Mouse (Mus musculus) embryonic facial prominence, embryonic 13.5 days (tissue): Measurements from ENCODE around the gene Nav3. TPM values are rescaled to one million over a fixed set of nuclear protein-coding genes. Genes with fewer than 3 reads are reported as not detected.

Source experiments
- ATAC-seq: fragments of 200-750 bp; cut with Nextera tagmentation; 2 replicates; pipeline ENCODE4 v1.8.0; 2017; ENCODE audit warnings: low read depth; ENCODE audit not compliant: insufficient number of reproducible peaks, insufficient read depth, low FRiP score, low TSS enrichment
- H3K27ac ChIP-seq: fragments of 300-500 bp; sonication (generic); 2 replicates; pipeline ENCODE4 v1.5.1; 2015; ENCODE audit warnings: moderate library complexity, mild to moderate bottlenecking, inconsistent platforms
- H3K27me3 ChIP-seq: fragments of 300-500 bp; sonication (generic); 2 replicates; pipeline ENCODE4 v1.6.1; 2015; ENCODE audit warnings: mild to moderate bottlenecking, inconsistent platforms
- H3K36me3 ChIP-seq: fragments of 300-500 bp; sonication (generic); 2 replicates; pipeline ENCODE4 v1.6.1; 2015; ENCODE audit warnings: mild to moderate bottlenecking, inconsistent platforms
- H3K4me1 ChIP-seq: fragments of 300-500 bp; sonication (generic); 2 replicates; pipeline ENCODE4 v1.6.1; 2015; ENCODE audit warnings: inconsistent platforms
- H3K4me2 ChIP-seq: fragments of 300-500 bp; sonication (generic); 2 replicates; pipeline ENCODE4 v1.6.1; 2015; ENCODE audit warnings: moderate library complexity, mild to moderate bottlenecking, inconsistent platforms
- H3K4me3 ChIP-seq: fragments of 300-500 bp; sonication (generic); 2 replicates; pipeline ENCODE4 v1.5.1; 2015; ENCODE audit warnings: mild to moderate bottlenecking, inconsistent platforms
- H3K9ac ChIP-seq: fragments of 300-500 bp; sonication (generic); 2 replicates; pipeline ENCODE4 v1.6.1; 2015; ENCODE audit warnings: mild to moderate bottlenecking, inconsistent platforms
- H3K9me3 ChIP-seq: fragments of 300-500 bp; sonication (generic); 2 replicates; pipeline ENCODE4 v1.6.1; 2016; ENCODE audit warnings: inconsistent platforms
- WGBS: fragments of 180-500 bp; shearing (Covaris S2); methylation state at CpG from one replicate; pipeline ENCODE4 v1.1.7; 2015; ENCODE audit warnings: mixed read lengths; 5-methylcytosine and 5-hydroxymethylcytosine counted together
- polyA plus RNA-seq: library from polyadenylated mRNA; unstranded; fragments of >200 nt; fragmentation: Nextera tagmentation; extraction: Ambion mirVana; gene quantifications from 2 replicates; pipeline ENCODE4 v1.2.1, GENCODE M21; 2015

Gene Nav3
- polyA plus RNA-seq, 1 experiment from 2014 or later, result 3.4 TPM

DNA sequence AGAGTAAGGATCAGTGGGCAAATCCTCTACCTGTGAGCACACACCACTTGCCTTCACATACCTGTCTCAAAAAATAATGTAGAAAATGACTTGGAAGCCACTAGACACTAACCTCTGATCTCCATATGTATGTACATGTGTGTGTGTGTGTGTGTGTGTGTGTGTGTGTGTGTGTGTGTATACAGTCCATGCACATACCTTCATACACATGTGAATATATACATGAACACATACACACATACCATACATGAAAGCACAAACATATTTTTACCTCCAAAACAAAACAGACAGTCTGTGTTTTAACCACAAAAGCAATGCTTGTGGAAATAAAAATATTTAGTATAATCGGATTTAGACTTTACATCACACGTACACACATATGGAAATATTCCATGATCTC lies 287.1 kb downstream of the Nav3 start:
- ATAC-seq, result no peak
- Histone ChIP-seq H3K4me2 (no peak overlapping the region), H3K9me3 (no peaks in the 10 kb centered on the region), H3K4me1 (no peaks in the 10 kb centered on the region), H3K9ac (no peak overlapping the region), H3K27me3 (no peaks in the 10 kb centered on the region), H3K27ac (no peak overlapping the region), H3K36me3 (no peaks in the 10 kb centered on the region), H3K4me3 (no peak overlapping the region)
- WGBS, result 76% methylated on average over 2 of the region's 2 CpGs

DNA sequence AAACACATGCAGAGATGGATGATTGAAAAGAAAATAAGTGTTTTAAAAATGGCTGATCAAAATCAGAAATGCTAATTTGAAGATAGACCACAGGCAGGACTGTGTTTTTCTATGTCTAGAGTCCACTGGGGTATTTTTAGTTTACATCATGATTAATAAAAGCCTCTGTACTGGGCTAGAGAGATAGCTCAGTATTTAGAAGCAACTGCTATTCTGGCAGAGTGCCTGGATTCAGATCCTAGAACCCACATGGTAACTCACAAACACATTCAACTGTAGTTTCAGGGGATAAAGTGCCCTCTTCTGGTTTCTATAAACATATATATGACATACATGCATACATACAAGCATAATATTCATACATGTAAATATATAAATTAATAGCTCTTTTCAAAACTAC lies 293.4 kb downstream of the Nav3 start:
- Histone ChIP-seq H3K4me3 (no peak overlapping the region), H3K9ac (no peak overlapping the region), H3K36me3 (no peaks in the 10 kb centered on the region), H3K9me3 (no peaks in the 10 kb centered on the region), H3K4me2 (no peak overlapping the region), H3K4me1 (no peaks in the 10 kb centered on the region), H3K27me3 (no peaks in the 10 kb centered on the region), H3K27ac (no peak overlapping the region)
- no peak for ATAC-seq

DNA sequence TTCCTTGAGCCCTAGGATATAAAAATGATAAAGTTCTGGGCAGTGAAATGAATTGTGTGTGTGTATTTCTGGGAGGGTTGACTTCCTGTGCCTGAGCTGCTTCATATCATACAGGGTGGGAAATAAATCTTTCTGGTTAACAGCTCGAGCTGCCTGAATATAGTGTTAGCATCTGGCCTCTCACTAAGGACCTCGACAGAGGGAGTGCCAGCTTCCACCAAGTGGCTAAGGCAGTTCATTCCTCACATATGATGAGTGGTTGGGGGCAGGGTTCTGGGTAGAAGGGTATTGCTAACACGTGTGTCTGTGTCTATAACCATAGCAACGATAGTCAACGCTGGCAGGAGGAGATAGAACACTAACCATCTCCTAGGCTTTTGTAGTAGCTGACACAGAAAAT lies 295.1 kb downstream of the Nav3 start:
- Histone ChIP-seq H3K27me3 (no peaks in the 10 kb centered on the region), H3K4me3 (no peak overlapping the region), H3K4me1 (no peaks in the 10 kb centered on the region), H3K27ac (no peak overlapping the region), H3K36me3 (no peaks in the 10 kb centered on the region), H3K9ac (no peak overlapping the region), H3K9me3 (no peaks in the 10 kb centered on the region), H3K4me2 (no peak overlapping the region)
- ATAC-seq, result no peak
- 57% methylated on average over 5 of the region's 5 CpGs for WGBS

DNA sequence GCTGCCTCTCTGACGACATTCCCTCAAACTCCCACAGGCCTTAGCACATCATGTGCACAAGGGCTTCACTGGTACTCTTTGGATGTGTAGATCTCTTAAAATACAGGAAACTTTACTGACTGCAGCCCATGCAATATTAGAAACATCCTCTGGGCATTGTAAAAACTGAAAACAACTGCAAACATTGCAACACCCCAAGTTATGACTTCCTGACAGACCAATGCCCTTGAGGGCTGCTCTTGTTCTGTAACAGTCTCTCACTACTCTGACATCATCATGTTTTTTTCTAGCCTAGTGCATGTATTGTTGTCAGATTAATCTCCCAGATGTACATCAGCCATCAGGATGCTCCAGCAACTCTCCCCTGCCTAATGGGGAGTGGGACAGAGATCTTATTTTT lies 296.5 kb downstream of the Nav3 start:
- no peaks in the 10 kb centered on the region for H3K4me1 ChIP-seq
- no peaks in the 10 kb centered on the region for H3K27me3 ChIP-seq
- 21% methylated on average over 1 of the region's 1 CpGs for WGBS
- no peaks in the 10 kb centered on the region for H3K36me3 ChIP-seq
- H3K27ac ChIP-seq, result no peak overlapping the region
- no peak overlapping the region for H3K4me2 ChIP-seq
- H3K9me3 ChIP-seq, result no peaks in the 10 kb centered on the region
- no peak overlapping the region for H3K9ac ChIP-seq
- no peak overlapping the region for H3K4me3 ChIP-seq
- no peak for ATAC-seq

DNA sequence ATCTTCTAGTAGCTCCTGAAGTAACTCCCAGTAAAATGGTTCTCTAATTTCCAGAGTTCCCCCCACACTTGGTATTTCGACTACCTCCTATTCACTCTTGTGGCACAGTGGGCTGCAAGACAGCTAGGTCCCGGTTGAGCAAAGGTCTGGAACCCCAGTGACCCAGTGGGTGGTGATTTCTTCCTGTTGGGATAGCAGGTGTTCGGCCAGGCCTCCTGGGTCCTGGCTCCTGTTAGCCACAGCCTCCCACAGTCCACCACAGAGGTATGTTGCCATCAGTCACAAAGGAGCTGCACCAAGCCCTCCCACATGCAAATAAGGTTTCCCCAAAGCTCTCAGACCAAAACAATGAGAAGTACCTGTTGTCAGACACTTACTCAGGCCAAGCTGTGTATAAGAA lies 297.9 kb downstream of the Nav3 start:
- Histone ChIP-seq H3K4me3 (no peak overlapping the region), H3K9ac (no peak overlapping the region), H3K27me3 (no peaks in the 10 kb centered on the region), H3K9me3 (no peaks in the 10 kb centered on the region), H3K36me3 (no peaks in the 10 kb centered on the region), H3K4me2 (no peak overlapping the region), H3K4me1 (no peaks in the 10 kb centered on the region), H3K27ac (no peak overlapping the region)
- no peak for ATAC-seq
- WGBS, result 68% methylated on average over 3 of the region's 3 CpGs

DNA sequence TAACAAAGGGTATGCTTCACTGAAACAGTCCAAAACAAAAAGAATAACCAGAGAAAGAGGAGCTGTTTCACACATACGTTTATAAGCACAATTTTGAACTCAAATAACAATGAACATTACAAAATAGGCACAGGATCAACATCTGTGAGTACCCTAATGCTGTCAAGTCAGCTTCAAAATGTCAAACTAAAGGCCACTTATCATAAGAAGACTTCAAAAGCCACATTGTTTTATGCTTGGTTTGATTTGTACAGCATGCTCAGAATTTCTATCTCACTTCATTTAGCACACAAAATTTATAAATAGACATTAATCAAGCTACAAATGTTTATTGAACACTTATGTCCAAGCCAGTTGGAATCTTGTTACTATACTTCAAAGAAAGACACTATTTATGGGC lies 299.6 kb downstream of the Nav3 start:
- Histone ChIP-seq H3K9ac (no peak overlapping the region), H3K4me2 (no peak overlapping the region), H3K27me3 (no peaks in the 10 kb centered on the region), H3K9me3 (no peaks in the 10 kb centered on the region), H3K27ac (no peak overlapping the region), H3K36me3 (no peaks in the 10 kb centered on the region), H3K4me3 (no peak overlapping the region), H3K4me1 (no peaks in the 10 kb centered on the region)
- no peak for ATAC-seq
- 43% methylated on average over 1 of the region's 1 CpGs for WGBS

DNA sequence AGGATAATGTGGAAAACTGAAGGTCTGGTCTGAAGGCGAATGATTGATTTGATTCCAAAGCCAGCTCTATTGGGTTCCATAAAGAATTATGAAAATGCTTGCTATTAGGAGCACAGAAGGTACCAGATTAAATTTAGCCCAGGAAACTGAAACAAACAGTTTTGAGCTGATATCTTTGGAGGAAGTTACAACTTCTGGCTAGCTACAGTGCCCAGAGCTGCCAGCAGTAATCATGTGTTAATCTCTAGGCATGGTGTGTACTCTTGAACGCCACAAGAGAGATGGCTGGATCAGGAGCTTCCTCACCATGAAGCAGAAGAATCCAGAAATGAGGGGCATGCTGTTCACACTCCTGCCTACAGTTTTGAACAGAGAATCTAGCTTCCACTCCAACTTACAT lies 300.5 kb downstream of the Nav3 start:
- no peaks in the 10 kb centered on the region for H3K4me1 ChIP-seq
- H3K9ac ChIP-seq, result no peak overlapping the region
- H3K27ac ChIP-seq, result no peak overlapping the region
- WGBS, result 77% methylated on average over 2 of the region's 2 CpGs
- no peak overlapping the region for H3K4me3 ChIP-seq
- H3K36me3 ChIP-seq, result no peaks in the 10 kb centered on the region
- no peaks in the 10 kb centered on the region for H3K9me3 ChIP-seq
- no peak overlapping the region for H3K4me2 ChIP-seq
- no peak for ATAC-seq
- H3K27me3 ChIP-seq, result no peaks in the 10 kb centered on the region

DNA sequence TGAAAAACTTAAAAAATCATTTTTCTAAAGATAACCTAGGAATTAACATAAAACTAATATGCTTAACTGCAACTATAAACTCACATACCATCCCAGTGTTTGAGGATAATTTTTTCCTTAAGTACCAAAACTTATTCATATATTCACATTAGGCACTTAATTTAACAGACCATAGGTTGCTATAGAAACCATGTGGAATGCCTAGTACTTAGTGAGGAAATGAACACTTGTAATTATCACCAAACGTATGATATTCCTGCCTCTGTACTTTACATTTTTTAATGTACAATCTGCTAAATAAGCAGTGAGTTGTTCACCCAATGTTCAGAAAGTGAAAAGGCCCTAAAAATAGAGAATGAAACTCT lies 301.1 kb downstream of the Nav3 start:
- H3K4me1 ChIP-seq, result no peaks in the 10 kb centered on the region
- no peaks in the 10 kb centered on the region for H3K9me3 ChIP-seq
- no peak overlapping the region for H3K4me3 ChIP-seq
- no peak overlapping the region for H3K27ac ChIP-seq
- no peak for ATAC-seq
- H3K36me3 ChIP-seq, result no peaks in the 10 kb centered on the region
- H3K9ac ChIP-seq, result no peak overlapping the region
- no peaks in the 10 kb centered on the region for H3K27me3 ChIP-seq
- 66% methylated on average over 1 of the region's 1 CpGs for WGBS
- H3K4me2 ChIP-seq, result no peak overlapping the region

DNA sequence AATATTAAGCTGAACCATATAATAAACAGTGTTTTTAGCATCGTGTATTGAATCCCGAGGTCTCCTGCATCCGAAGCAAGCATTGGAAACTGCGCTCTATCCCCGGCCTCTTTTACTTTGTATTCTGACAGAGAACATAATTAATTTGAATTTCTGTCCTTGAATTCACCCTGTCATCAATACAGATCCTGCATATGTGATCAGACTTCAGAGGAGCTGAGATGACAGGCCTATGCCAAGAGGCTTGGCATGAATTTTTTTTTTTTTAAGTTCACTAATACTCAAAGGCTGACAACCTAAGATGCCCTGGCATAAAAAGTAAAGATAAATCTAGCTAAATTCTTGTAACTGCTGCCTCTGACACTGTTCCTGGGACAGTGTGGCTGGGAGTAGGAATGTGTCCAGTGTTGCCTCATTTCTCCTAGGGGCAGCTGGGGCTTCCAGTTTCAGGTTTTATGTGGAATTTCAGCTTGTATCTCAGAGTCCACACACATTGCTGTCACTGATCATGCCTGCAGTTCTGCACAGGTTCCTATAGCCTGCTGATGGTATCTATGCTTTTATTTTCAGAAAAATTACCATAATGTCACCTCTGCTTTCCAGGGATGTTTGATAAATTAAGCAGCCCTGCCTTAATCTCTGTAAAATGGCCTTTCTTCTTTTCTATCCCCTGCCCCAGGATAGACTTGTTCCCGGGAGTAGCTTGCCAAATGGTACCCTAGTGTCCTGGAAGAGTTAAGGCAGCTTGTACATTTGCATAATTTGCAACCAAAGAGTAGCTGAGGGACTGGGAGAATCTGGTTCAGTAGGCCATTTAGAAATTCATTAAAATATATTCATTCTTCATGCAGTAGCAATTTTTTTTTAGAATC lies 301.8 kb downstream of the Nav3 start:
- no peak for ATAC-seq
- no peak overlapping the region for H3K27ac ChIP-seq
- WGBS, result 75% methylated on average over 6 of the region's 6 CpGs

DNA sequence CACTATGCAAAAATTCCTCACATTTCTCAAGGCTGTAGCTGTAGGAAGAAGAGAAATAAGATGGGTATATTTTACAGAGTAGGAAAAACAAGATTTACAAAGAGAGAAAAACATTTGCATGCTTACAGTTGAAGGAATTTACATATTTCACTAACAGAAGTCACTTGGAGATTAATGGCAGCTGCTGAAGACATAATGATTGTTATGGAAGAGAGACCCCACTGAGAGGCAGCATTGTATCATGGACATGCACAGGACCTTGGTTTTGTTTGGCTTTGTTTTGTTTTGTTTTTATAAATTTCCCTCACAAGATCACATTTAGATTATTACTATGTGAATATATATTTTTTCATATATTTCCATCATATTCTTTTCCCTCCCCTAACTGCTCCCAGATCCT lies 335.4 kb downstream of the Nav3 start:
- Histone ChIP-seq H3K27ac (no peak overlapping the region), H3K4me2 (no peak overlapping the region), H3K4me3 (no peak overlapping the region), H3K9ac (no peak overlapping the region), H3K9me3 (no peaks in the 10 kb centered on the region), H3K36me3 (no peaks in the 10 kb centered on the region), H3K4me1 (no peaks in the 10 kb centered on the region), H3K27me3 (no peaks in the 10 kb centered on the region)
- no peak for ATAC-seq

More for the DNA sequence above, 301.8 kb downstream of the Nav3 start:
- no peaks in the 10 kb centered on the region for H3K9me3 ChIP-seq
- H3K4me1 ChIP-seq, result no peaks in the 10 kb centered on the region
- no peaks in the 10 kb centered on the region for H3K36me3 ChIP-seq
- no peak overlapping the region for H3K4me2 ChIP-seq
- no peaks in the 10 kb centered on the region for H3K27me3 ChIP-seq
- no peak overlapping the region for H3K4me3 ChIP-seq
- no peak overlapping the region for H3K9ac ChIP-seq

DNA sequence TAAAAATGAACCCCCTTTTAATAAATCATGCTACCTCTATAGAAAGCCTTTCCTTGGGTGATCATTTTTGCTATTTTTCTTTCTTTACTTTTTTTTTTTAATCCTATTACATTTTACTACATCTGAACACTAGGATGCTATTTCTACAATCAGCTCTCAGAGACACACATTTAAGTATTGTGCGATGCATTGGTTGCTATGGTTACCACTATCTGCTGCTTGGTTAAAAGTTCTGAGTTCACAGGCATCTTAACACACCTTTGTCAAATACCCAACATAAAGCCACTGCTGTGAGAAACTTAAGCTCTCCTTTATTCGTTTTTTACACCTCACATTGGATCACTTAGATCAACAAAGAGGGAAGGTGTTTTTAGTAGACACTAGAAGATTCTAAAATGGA lies 338.7 kb downstream of the Nav3 start:
- Histone ChIP-seq H3K27ac (no peak overlapping the region), H3K9ac (no peak overlapping the region), H3K4me2 (no peak overlapping the region), H3K9me3 (no peaks in the 10 kb centered on the region), H3K27me3 (no peaks in the 10 kb centered on the region), H3K4me3 (no peak overlapping the region), H3K4me1 (no peaks in the 10 kb centered on the region), H3K36me3 (no peaks in the 10 kb centered on the region)
- WGBS, result 75% methylated on average over 2 of the region's 2 CpGs
- no peak for ATAC-seq

DNA sequence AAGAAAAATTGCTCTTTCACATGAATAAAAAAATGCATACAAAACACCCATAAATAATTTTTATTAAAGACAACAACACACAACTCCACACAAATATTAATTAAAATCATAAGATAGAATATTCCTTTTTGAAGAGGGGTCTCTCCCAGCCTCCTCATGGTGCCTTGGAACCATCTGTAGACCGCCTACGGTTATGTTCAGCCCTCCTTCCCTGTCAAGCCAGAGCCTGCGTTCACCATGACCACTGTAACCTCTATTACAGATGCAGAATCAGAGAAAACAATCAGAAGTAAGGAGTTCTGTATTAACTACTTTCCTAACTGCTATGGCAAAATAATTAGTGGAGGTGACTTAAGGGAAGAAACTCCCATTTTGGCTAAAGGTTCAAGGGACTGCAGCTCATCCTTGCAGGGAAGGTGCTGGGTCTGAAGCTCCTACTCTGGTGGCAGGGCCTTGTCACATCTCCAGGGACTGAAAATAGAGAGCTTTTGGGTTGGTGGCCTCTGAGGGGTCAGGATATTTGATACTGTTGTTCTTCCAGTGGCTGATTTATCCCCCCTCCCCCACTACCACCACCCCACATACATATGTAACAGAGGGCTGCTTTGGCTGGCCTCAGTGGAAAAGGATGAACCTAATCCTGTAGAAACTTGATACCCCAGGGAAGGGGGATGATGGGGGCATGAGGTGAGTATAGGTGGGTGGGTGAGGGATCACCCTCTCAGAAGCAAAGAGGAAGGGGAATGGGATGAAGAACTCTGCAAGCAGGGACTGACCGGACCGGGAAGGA lies 343.1 kb downstream of the Nav3 start:
- H3K9me3 ChIP-seq, result no peaks in the 10 kb centered on the region
- H3K27me3 ChIP-seq, result no peaks in the 10 kb centered on the region
- WGBS, result 64% methylated on average over 5 of the region's 5 CpGs
- no peak overlapping the region for H3K27ac ChIP-seq
- no peaks in the 10 kb centered on the region for H3K36me3 ChIP-seq
- H3K4me1 ChIP-seq, result no peaks in the 10 kb centered on the region
- H3K4me2 ChIP-seq, result no peak overlapping the region
- no peak overlapping the region for H3K4me3 ChIP-seq
- ATAC-seq, result no peak
- no peak overlapping the region for H3K9ac ChIP-seq
